Mouse (Mus musculus): Measurements from ENCODE around the gene Tex264. TPM values are rescaled to one million over a fixed set of nuclear protein-coding genes. Genes with fewer than 3 reads are reported as not detected.

Tex264 gene
- total and polyA plus RNA-seq, 2 experiments: 52.6 to 147 TPM

DNA sequence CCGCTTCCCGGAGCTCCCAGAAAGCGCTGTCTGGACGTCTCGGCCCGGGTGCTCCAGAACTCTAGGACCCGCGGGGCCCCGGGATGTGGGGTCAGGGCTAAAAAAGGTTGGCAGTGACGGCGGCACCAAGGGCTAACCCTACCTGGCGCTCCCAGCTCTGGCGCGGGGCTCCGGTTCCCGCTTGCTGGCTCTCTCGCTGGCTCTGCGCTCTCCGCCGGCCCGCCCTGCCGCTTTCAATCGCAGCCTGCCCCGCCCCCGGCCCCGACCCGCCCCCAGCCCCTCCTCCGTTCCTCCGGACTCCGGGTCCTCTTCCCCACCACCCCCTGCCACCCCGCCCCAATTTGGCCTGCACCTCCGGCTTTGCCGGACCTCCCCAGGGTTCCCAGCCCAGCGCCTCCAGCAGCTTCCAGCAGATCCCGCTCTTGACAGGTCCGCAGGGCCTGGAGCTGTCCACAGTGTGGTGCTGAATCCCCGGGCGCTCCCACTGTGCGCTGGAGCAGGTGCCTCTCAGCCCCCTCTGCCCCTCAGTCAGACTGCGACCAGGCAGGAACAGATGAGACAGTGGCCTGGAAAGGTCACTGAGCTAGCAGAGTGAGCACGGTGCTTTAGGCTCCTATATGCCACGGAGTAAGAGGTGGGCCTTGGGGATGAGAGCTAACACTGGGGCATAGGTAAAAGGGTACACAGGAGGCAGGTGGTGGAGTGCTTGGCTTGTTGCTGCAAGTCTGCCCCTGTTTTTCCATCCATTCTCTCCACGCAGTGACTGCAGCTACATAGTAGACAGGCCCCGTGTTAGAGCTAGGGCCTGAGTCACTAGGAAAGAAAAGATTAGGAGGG is 29.6 kb downstream of the Tex264 start, which contains the start of gene Grm2:
Gene Grm2, minus strand, starts transcription at position 199 of the 837 bp plus-strand sequence.
- peaks cover 7% of the 10 kb centered on the region; the same call in 1 of the 2 replicates for H3K27me3 ChIP-seq (ENCODE audit: control insufficient read depth, insufficient read depth, low read length)
- WGBS: 3% methylated on average over 44 of the region's 44 CpGs
- no peak within 1 kb of the TSS for H3K27ac ChIP-seq (replicated peaks; ENCODE audit: insufficient read depth, low read depth, low read length)
- no peak for TF ChIP-seq POLR2A (IDR thresholded peaks at IDR 0.05; ENCODE audit: extremely low read depth, insufficient read depth, low read length)
- 0 out of 2 replicates have a peak, but pooled peaks have one; percentile 1 for TF ChIP-seq CTCF (IDR thresholded peaks at IDR 0.05; ENCODE audit: low read depth, low read length)
- H3K9ac ChIP-seq (ENCODE audit: low read depth, low read length): no peak within 1 kb of the TSS
- H3K36me3 ChIP-seq (ENCODE audit: control insufficient read depth, insufficient read depth, low read length): peaks cover 5% of the 10 kb centered on the region
- DNase-seq (ENCODE audit: extremely low read depth, low read depth, low spot score): no peak
- no peak within 1 kb of the TSS for H3K4me3 ChIP-seq (ENCODE audit: insufficient read depth, low read depth, low read length)
- H3K4me1 ChIP-seq (ENCODE audit: control insufficient read depth, insufficient read depth, low read length): no peaks in the 10 kb centered on the region
- H3K79me2 ChIP-seq (ENCODE audit: control insufficient read depth, insufficient read depth, low read length): no peaks in the 10 kb centered on the region

DNA sequence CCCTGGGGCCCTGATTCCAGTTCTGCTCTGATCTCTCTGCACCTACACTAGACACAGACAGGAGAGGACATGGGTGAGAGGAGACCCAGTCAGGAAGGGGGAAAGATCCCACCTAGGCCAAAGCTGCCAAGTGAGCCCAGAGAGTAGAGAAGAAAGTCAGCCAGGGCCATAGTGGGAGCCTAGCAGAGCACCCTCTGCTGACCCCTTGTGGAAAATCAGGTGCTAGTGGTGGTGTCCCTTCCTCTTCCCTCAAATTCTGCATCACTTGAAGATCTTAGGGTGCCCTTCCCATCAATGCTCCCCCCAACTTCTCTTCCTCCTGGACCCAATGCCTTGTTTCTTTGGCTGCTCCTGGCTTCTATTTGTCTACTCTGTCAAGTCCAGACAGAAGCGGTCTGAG is 33.0 kb downstream of the Tex264 start:
- H3K27me3 ChIP-seq (ENCODE audit: control insufficient read depth, insufficient read depth, low read length): peaks cover 7% of the 10 kb centered on the region; the same call in 1 of the 2 replicates
- no peaks in the 10 kb centered on the region for H3K36me3 ChIP-seq (ENCODE audit: control insufficient read depth, insufficient read depth, low read length)
- no peak overlapping the region for H3K27ac ChIP-seq (replicated peaks; ENCODE audit: insufficient read depth, low read depth, low read length)
- no peak for DNase-seq (ENCODE audit: extremely low read depth, low read depth, low spot score)
- TF ChIP-seq CTCF (IDR thresholded peaks at IDR 0.05; ENCODE audit: low read depth, low read length): no peak; the same call in 1 of the 2 replicates
- TF ChIP-seq POLR2A (IDR thresholded peaks at IDR 0.05; ENCODE audit: extremely low read depth, insufficient read depth, low read length): no peak
- no peaks in the 10 kb centered on the region for H3K79me2 ChIP-seq (ENCODE audit: control insufficient read depth, insufficient read depth, low read length)
- H3K4me1 ChIP-seq (ENCODE audit: control insufficient read depth, insufficient read depth, low read length): no peaks in the 10 kb centered on the region
- no peak overlapping the region for H3K9ac ChIP-seq (ENCODE audit: low read depth, low read length)
- no peak overlapping the region for H3K4me3 ChIP-seq (ENCODE audit: insufficient read depth, low read depth, low read length)
- 63% methylated on average over 1 of the region's 1 CpGs for WGBS

DNA sequence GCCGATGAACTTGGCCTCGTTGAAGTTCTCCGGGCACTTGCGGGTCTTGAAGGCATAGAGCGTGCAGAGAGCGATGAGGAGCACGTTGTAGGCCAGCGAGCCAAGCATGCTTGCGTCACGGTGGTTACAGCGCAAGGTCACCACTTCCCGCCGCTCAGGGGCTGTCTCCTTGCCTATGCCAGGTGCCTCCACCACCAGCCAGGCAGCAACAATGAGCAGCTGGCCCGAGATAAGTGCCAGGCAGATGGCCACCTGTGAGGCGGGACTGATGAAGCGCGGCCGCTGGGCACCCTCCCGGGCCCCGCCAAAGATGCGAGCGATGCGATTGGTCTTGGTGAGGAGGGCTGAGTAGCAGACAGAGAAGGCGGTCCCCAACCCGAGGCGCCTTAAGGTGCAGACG is 38.5 kb downstream of the Tex264 start:
- H3K36me3 ChIP-seq (ENCODE audit: control insufficient read depth, insufficient read depth, low read length): no peaks in the 10 kb centered on the region
- H3K27ac ChIP-seq (replicated peaks; ENCODE audit: insufficient read depth, low read depth, low read length): no peak overlapping the region
- 0 out of 2 replicates have a peak, but pooled peaks cover 2% of the 10 kb centered on the region for H3K27me3 ChIP-seq (ENCODE audit: control insufficient read depth, insufficient read depth, low read length)
- WGBS: 62% methylated on average over 27 of the region's 27 CpGs
- no peak overlapping the region for H3K4me3 ChIP-seq (ENCODE audit: insufficient read depth, low read depth, low read length)
- TF ChIP-seq CTCF (IDR thresholded peaks at IDR 0.05; ENCODE audit: low read depth, low read length): no peak
- no peak for TF ChIP-seq POLR2A (IDR thresholded peaks at IDR 0.05; ENCODE audit: extremely low read depth, insufficient read depth, low read length)
- H3K4me1 ChIP-seq (ENCODE audit: control insufficient read depth, insufficient read depth, low read length): no peaks in the 10 kb centered on the region
- no peaks in the 10 kb centered on the region for H3K79me2 ChIP-seq (ENCODE audit: control insufficient read depth, insufficient read depth, low read length)
- H3K9ac ChIP-seq (ENCODE audit: low read depth, low read length): no peak overlapping the region
- no peak for DNase-seq (ENCODE audit: extremely low read depth, low read depth, low spot score)

DNA sequence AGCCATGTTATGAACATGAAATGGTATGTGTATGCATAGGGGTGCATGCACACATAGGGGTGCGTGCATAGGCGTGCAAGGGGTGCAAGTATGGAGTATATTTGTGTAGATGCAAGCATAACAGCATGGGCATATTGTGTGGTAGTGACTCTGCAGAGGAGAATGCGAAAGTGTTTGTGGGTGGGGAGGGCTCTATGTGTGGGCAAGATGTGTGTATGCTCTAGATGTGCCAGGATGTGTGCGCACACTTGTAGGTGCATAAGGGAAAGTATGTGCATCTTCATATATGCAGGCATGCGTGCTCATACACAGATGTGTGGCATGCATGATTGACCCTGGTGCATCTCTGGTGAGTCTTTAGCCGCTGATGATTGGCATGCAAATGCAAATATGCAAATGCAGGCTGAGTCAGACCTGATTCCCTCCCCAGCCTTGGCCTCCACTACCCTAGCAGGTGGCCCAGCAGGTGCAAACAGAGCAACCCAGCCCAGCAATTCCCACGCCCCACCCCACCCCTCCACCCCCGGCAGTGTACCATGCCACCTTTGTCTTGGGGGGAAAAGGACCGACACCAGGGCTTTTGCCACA is 39.9 kb downstream of the Tex264 start:
- 79% methylated on average over 9 of the region's 9 CpGs for WGBS
- Histone ChIP-seq H3K79me2 (ENCODE audit: control insufficient read depth, insufficient read depth, low read length) (no peaks in the 10 kb centered on the region), H3K4me1 (ENCODE audit: control insufficient read depth, insufficient read depth, low read length) (no peaks in the 10 kb centered on the region), H3K4me3 (ENCODE audit: insufficient read depth, low read depth, low read length) (no peak overlapping the region), H3K27me3 (ENCODE audit: control insufficient read depth, insufficient read depth, low read length) (0 out of 2 replicates have a peak, but pooled peaks cover 2% of the 10 kb centered on the region), H3K36me3 (ENCODE audit: control insufficient read depth, insufficient read depth, low read length) (no peaks in the 10 kb centered on the region), H3K27ac (replicated peaks; ENCODE audit: insufficient read depth, low read depth, low read length) (no peak overlapping the region), H3K9ac (ENCODE audit: low read depth, low read length) (no peak overlapping the region)
- TF ChIP-seq POLR2A (IDR thresholded peaks at IDR 0.05; ENCODE audit: extremely low read depth, insufficient read depth, low read length) (no peak), CTCF (IDR thresholded peaks at IDR 0.05; ENCODE audit: low read depth, low read length) (no peak)
- no peak for DNase-seq (ENCODE audit: extremely low read depth, low read depth, low spot score)

DNA sequence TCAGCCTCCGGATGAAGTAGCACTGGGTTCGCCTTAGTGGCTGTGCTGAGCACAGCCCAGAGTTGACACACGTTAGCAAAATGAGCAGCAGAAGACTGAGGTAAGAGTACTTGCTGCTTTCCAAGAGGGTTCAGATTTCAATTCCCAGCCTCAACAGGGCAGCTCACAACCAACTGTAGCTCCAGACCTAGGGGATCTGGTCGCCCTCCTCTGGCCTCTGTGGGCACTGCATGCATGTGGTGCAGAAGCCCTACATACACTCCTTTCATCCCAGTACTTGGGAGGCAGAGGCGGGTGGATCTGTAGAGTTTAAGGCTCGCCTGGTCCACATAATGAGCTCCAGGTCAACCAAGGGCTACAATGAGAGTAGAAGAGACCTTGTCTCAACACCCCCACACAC is 41.9 kb downstream of the Tex264 start:
- no peak for DNase-seq (ENCODE audit: extremely low read depth, low read depth, low spot score)
- 67% methylated on average over 6 of the region's 6 CpGs for WGBS
- Histone ChIP-seq H3K4me1 (ENCODE audit: control insufficient read depth, insufficient read depth, low read length) (no peaks in the 10 kb centered on the region), H3K27me3 (ENCODE audit: control insufficient read depth, insufficient read depth, low read length) (0 out of 2 replicates have a peak, but pooled peaks cover 2% of the 10 kb centered on the region), H3K27ac (replicated peaks; ENCODE audit: insufficient read depth, low read depth, low read length) (no peak overlapping the region), H3K9ac (ENCODE audit: low read depth, low read length) (no peak overlapping the region), H3K36me3 (ENCODE audit: control insufficient read depth, insufficient read depth, low read length) (no peaks in the 10 kb centered on the region), H3K4me3 (ENCODE audit: insufficient read depth, low read depth, low read length) (no peak overlapping the region), H3K79me2 (ENCODE audit: control insufficient read depth, insufficient read depth, low read length) (no peaks in the 10 kb centered on the region)
- TF ChIP-seq POLR2A (IDR thresholded peaks at IDR 0.05; ENCODE audit: extremely low read depth, insufficient read depth, low read length): no peak
- TF ChIP-seq CTCF (IDR thresholded peaks at IDR 0.05; ENCODE audit: low read depth, low read length): peak; percentile 28; the same call in 1 of the 2 replicates
